Mouse (Mus musculus): ENCODE measurements around the gene Unc5a. TPM values are rescaled to one million over a fixed set of nuclear protein-coding genes. Genes with fewer than 3 reads are reported as not detected.

Unc5a gene
- polyA plus RNA-seq, 1 experiment from 2014 or later = 7.2 TPM

GRCm38 (mm10) chr13:55022256-55022655, 73.0 kb downstream of the Unc5a start:
- ATAC-seq = no peak
- Histone ChIP-seq H3K27ac (no peak overlapping the region), H3K36me3 (ENCODE audit: poor library complexity, severe bottlenecking) (peaks cover 9% of the 10 kb centered on the region), H3K4me1 (no peaks in the 10 kb centered on the region), H3K4me2 (no peak overlapping the region), H3K9me3 (replicated peaks) (no peaks in the 10 kb centered on the region), H3K9ac (no peak overlapping the region), H3K27me3 (no peaks in the 10 kb centered on the region), H3K4me3 (no peak overlapping the region)
- WGBS = 32% methylated on average over 4 of the region's 4 CpGs

GRCm38 (mm10) chr13:55022715-55023114, 73.5 kb downstream of the Unc5a start:
- Histone ChIP-seq H3K4me1 (no peaks in the 10 kb centered on the region), H3K9ac (no peak overlapping the region), H3K27me3 (no peaks in the 10 kb centered on the region), H3K36me3 (ENCODE audit: poor library complexity, severe bottlenecking) (peaks cover 12% of the 10 kb centered on the region), H3K4me3 (no peak overlapping the region), H3K4me2 (no peak overlapping the region), H3K27ac (no peak overlapping the region), H3K9me3 (replicated peaks) (no peaks in the 10 kb centered on the region)
- ATAC-seq = no peak
- 85% methylated on average over 9 of the region's 9 CpGs for WGBS

GRCm38 (mm10) chr13:55024215-55024614, 75.0 kb downstream of the Unc5a start:
- H3K9me3 ChIP-seq (replicated peaks) = no peaks in the 10 kb centered on the region
- WGBS = 98% methylated on average over 2 of the region's 2 CpGs
- no peak overlapping the region for H3K4me2 ChIP-seq
- no peak overlapping the region for H3K27ac ChIP-seq
- H3K4me1 ChIP-seq = no peaks in the 10 kb centered on the region
- H3K9ac ChIP-seq = no peak overlapping the region
- no peak for ATAC-seq
- H3K27me3 ChIP-seq = no peaks in the 10 kb centered on the region
- no peak overlapping the region for H3K4me3 ChIP-seq
- H3K36me3 ChIP-seq (ENCODE audit: poor library complexity, severe bottlenecking) = peaks cover 25% of the 10 kb centered on the region

- no peak for ATAC-seq
- Histone ChIP-seq H3K4me3 (no peak overlapping the region), H3K9me3 (replicated peaks) (no peaks in the 10 kb centered on the region), H3K27me3 (no peaks in the 10 kb centered on the region), H3K27ac (no peak overlapping the region), H3K4me1 (no peaks in the 10 kb centered on the region), H3K36me3 (ENCODE audit: poor library complexity, severe bottlenecking) (peaks cover 20% of the 10 kb centered on the region), H3K9ac (no peak overlapping the region), H3K4me2 (no peak overlapping the region)
- 95% methylated on average over 2 of the region's 2 CpGs for WGBS
Observed at GRCm38 (mm10) chr13:55040016-55040415, 90.8 kb downstream of the Unc5a start.

- peaks cover 5% of the 10 kb centered on the region; the same call in 1 of the 2 replicates for H3K4me1 ChIP-seq
- no peaks in the 10 kb centered on the region for H3K9me3 ChIP-seq (replicated peaks)
- no peak overlapping the region for H3K9ac ChIP-seq
- no peak overlapping the region for H3K4me2 ChIP-seq
- no peak overlapping the region for H3K4me3 ChIP-seq
- H3K27ac ChIP-seq = no peak overlapping the region
- WGBS = 43% methylated on average over 3 of the region's 3 CpGs
- H3K36me3 ChIP-seq (ENCODE audit: poor library complexity, severe bottlenecking) = peaks cover 17% of the 10 kb centered on the region
- ATAC-seq = no peak
- no peaks in the 10 kb centered on the region for H3K27me3 ChIP-seq
Observed at GRCm38 (mm10) chr13:55047706-55048105, 98.5 kb downstream of the Unc5a start.

Other genes starting within 250 kb of the Unc5a start
- gene Cdhr2, start 247.9 kb upstream of the Unc5a start, polyA plus RNA-seq (2015; fragmentation: Nextera tagmentation; extraction: Ambion mirVana) = 0.05 TPM in 1 of 2 replicates, not detected in the other
- gene Gprin1, start 199.5 kb upstream of the Unc5a start, polyA plus RNA-seq (2015; fragmentation: Nextera tagmentation; extraction: Ambion mirVana) = 3.5 TPM in 2 replicates
- 9.1 and 10.6 TPM in 2 replicates for gene Sncb, start 182.8 kb upstream of the Unc5a start, polyA plus RNA-seq (2015; fragmentation: Nextera tagmentation; extraction: Ambion mirVana)
- gene Eif4e1b, start 165.4 kb upstream of the Unc5a start, polyA plus RNA-seq (2015; fragmentation: Nextera tagmentation; extraction: Ambion mirVana) = not detected in 2 replicates
- 11.9 and 15.0 TPM in 2 replicates for gene Tspan17, start 160.0 kb upstream of the Unc5a start, polyA plus RNA-seq (2015; fragmentation: Nextera tagmentation; extraction: Ambion mirVana)
- gene Hk3, start 72.0 kb downstream of the Unc5a start, polyA plus RNA-seq (2015; fragmentation: Nextera tagmentation; extraction: Ambion mirVana) = 0.48 and 0.59 TPM in 2 replicates
- gene Uimc1, start 150.9 kb downstream of the Unc5a start, polyA plus RNA-seq (2015; fragmentation: Nextera tagmentation; extraction: Ambion mirVana) = 24.3 and 24.6 TPM in 2 replicates
- 23.1 and 24.3 TPM in 2 replicates for gene Zfp346, start 155.9 kb downstream of the Unc5a start, polyA plus RNA-seq (2015; fragmentation: Nextera tagmentation; extraction: Ambion mirVana)
- gene Gm17617, start 184.1 kb downstream of the Unc5a start, polyA plus RNA-seq (2015; fragmentation: Nextera tagmentation; extraction: Ambion mirVana) = not detected in 2 replicates
- gene Fgfr4, start 203.2 kb downstream of the Unc5a start, polyA plus RNA-seq (2015; fragmentation: Nextera tagmentation; extraction: Ambion mirVana) = 0.25 and 0.48 TPM in 2 replicates

All from forebrain, embryonic 13.5 days (tissue).